In the genomic region with DNA sequence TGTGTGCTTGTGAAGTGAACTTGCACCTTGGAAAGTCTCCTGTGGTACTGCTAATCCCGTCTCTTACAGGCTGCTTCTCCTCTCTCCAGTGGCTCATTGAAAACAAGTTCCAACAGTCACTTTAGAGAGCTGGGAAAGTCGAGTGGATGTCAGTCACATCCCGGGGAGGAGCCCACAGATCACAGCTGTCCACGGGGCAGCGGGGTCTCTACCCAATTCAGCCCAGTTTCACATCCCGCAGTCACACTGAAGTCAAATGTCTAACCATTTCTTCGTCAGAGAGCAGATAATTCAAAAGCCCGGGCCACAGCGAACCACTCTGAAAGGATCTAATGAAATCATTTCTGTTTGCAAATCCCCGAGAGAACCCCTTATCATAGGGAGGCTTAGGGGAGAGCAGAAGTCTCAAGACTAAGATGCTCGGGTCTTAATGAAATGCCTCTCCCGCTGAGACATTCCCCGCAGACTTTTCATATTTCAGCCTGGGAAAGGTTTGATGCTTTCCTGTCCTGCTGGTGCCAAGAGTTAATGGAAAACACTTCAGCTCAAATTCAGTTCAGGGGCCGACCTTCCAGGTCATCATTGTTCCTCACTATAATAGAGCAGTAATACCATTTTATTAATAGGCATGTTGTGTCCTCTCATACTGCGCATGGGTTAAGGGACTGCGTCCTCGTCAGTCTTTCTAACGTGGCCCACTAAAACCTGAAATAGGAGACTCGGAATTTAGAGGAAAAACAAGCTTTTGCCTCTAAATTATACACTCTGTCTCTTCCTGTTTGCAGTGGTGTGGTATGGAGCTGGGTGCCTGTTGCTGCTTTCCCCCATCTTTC, we compare ENCODE assay signal across 14 mouse cellular contexts. TPM values are rescaled to one million over a fixed set of nuclear protein-coding genes. Genes with fewer than 3 reads are reported as not detected.
DNase-seq lines count a peak whose midpoint lies in the region; ATAC-seq and TF ChIP-seq lines count a peak whose summit lies in the region.
"Had no signal": no experiment of that assay in that cellular context is flagged by ENCODE, and none has a peak within 500 bp of the region (broad histone marks: within the 10 kb centered on the region; RNA-seq: fewer than 3 reads in every experiment).

No protein-coding gene starts in this region.

- no peak for TF ChIP-seq CTCF in kidney, adult 2 months (conservative IDR thresholded peaks at IDR 0.05; ENCODE audit: insufficient read depth, insufficient read length, low read depth, low read length)
- TF ChIP-seq CTCF in lung, postnatal 0 days (IDR thresholded peaks at IDR 0.05): no peak

- TF ChIP-seq EP300 in lung, postnatal 0 days (IDR thresholded peaks at IDR 0.05): no peak

- peak overlapping the region; percentile 46 for H3K4me2 ChIP-seq in heart, embryonic 13.5 days
- peak overlapping the region; percentile 16 for H3K4me2 ChIP-seq in embryonic facial prominence, embryonic 15.5 days (replicated peaks)
- peak overlapping the region; percentile 26 for H3K4me2 ChIP-seq in hindbrain, embryonic 15.5 days
- H3K4me2 ChIP-seq in midbrain, embryonic 15.5 days: peak overlapping the region; percentile 30
- H3K4me2 ChIP-seq in lung, postnatal 0 days (replicated peaks; ENCODE audit: low read depth, low read length): no peak overlapping the region

- H3K4me1 ChIP-seq in heart, embryonic 13.5 days: peaks cover 6% of the 10 kb centered on the region
- H3K4me1 ChIP-seq in embryonic facial prominence, embryonic 15.5 days: peaks cover 11% of the 10 kb centered on the region
- H3K4me1 ChIP-seq in hindbrain, embryonic 15.5 days (replicated peaks): peaks cover 8% of the 10 kb centered on the region
- peaks cover 10% of the 10 kb centered on the region for H3K4me1 ChIP-seq in midbrain, embryonic 15.5 days
- H3K4me1 ChIP-seq in kidney, adult 2 months (ENCODE audit: control insufficient read depth, insufficient read depth, low read length): no peaks in the 10 kb centered on the region
- no peaks in the 10 kb centered on the region for H3K4me1 ChIP-seq in lung, postnatal 0 days (ENCODE audit: insufficient read depth, low read depth, low read length)

- H3K9me3 ChIP-seq in heart, embryonic 13.5 days: peaks cover 16% of the 10 kb centered on the region; the same call in 1 of the 2 replicates
- H3K9me3 ChIP-seq in embryonic facial prominence, embryonic 15.5 days (replicated peaks): no peaks in the 10 kb centered on the region; the same call in 1 of the 2 replicates
- no peaks in the 10 kb centered on the region for H3K9me3 ChIP-seq in hindbrain, embryonic 15.5 days
- peaks cover 3% of the 10 kb centered on the region; the same call in 1 of the 2 replicates for H3K9me3 ChIP-seq in midbrain, embryonic 15.5 days
- no peaks in the 10 kb centered on the region for H3K9me3 ChIP-seq in lung, postnatal 0 days (ENCODE audit: low read length)

- H3K27me3 ChIP-seq in heart, embryonic 13.5 days (replicated peaks): no peaks in the 10 kb centered on the region
- no peaks in the 10 kb centered on the region for H3K27me3 ChIP-seq in embryonic facial prominence, embryonic 15.5 days
- no peaks in the 10 kb centered on the region for H3K27me3 ChIP-seq in hindbrain, embryonic 15.5 days
- H3K27me3 ChIP-seq in midbrain, embryonic 15.5 days (replicated peaks): no peaks in the 10 kb centered on the region; the same call in 1 of the 2 replicates
- no peaks in the 10 kb centered on the region for H3K27me3 ChIP-seq in kidney, adult 2 months (replicated peaks; ENCODE audit: control insufficient read depth, insufficient read depth, low read length)
- H3K27me3 ChIP-seq in lung, postnatal 0 days (replicated peaks; ENCODE audit: insufficient read depth, low read length): no peaks in the 10 kb centered on the region
- H3K27me3 ChIP-seq: Patski had no signal

- H3K36me3 ChIP-seq in heart, embryonic 13.5 days: no peaks in the 10 kb centered on the region
- no peaks in the 10 kb centered on the region for H3K36me3 ChIP-seq in embryonic facial prominence, embryonic 15.5 days
- H3K36me3 ChIP-seq in hindbrain, embryonic 15.5 days: no peaks in the 10 kb centered on the region
- H3K36me3 ChIP-seq in midbrain, embryonic 15.5 days (replicated peaks): no peaks in the 10 kb centered on the region
- H3K36me3 ChIP-seq in kidney, adult 2 months (ENCODE audit: control insufficient read depth, insufficient read depth, low read length): no peaks in the 10 kb centered on the region
- H3K36me3 ChIP-seq in lung, postnatal 0 days (ENCODE audit: insufficient read depth, low read length): no peaks in the 10 kb centered on the region

- TF ChIP-seq POLR2A in kidney, adult 2 months (IDR thresholded peaks at IDR 0.05; ENCODE audit: low read depth, low read length): no peak

- ATAC-seq in heart, embryonic 13.5 days (ENCODE audit: extremely low read depth, insufficient number of reproducible peaks, low FRiP score, low TSS enrichment): no peak
- ATAC-seq in embryonic facial prominence, embryonic 15.5 days (ENCODE audit: insufficient number of reproducible peaks, low FRiP score, low TSS enrichment, low read depth): no peak
- no peak for ATAC-seq in hindbrain, embryonic 15.5 days (ENCODE audit: low FRiP score, low read depth)
- peak; percentile 72 for ATAC-seq in midbrain, embryonic 15.5 days (replicated peaks)
- ATAC-seq in lung, postnatal 0 days: no peak
- ATAC-seq: Patski had no signal

- 0 out of 2 replicates have a peak overlapping the region, but pooled peaks have one; percentile 16 for H3K27ac ChIP-seq in heart, embryonic 13.5 days (replicated peaks)
- H3K27ac ChIP-seq in embryonic facial prominence, embryonic 15.5 days (replicated peaks): peak overlapping the region; percentile 71
- no peak overlapping the region for H3K27ac ChIP-seq in hindbrain, embryonic 15.5 days (replicated peaks)
- H3K27ac ChIP-seq in midbrain, embryonic 15.5 days: no peak overlapping the region
- H3K27ac ChIP-seq in kidney, adult 2 months (ENCODE audit: insufficient read depth, low read depth, low read length): no peak overlapping the region
- no peak overlapping the region for H3K27ac ChIP-seq in lung, postnatal 0 days (ENCODE audit: low read length)

- H3K9ac ChIP-seq in heart, embryonic 13.5 days: 0 out of 2 replicates have a peak overlapping the region, but pooled peaks have one; percentile 19
- H3K9ac ChIP-seq in embryonic facial prominence, embryonic 15.5 days: no peak overlapping the region
- H3K9ac ChIP-seq in hindbrain, embryonic 15.5 days: no peak overlapping the region
- no peak overlapping the region for H3K9ac ChIP-seq in midbrain, embryonic 15.5 days
- no peak overlapping the region for H3K9ac ChIP-seq in lung, postnatal 0 days (replicated peaks; ENCODE audit: low read depth)

- H3K4me3 ChIP-seq in heart, embryonic 13.5 days: no peak overlapping the region
- no peak overlapping the region for H3K4me3 ChIP-seq in embryonic facial prominence, embryonic 15.5 days (replicated peaks)
- no peak overlapping the region for H3K4me3 ChIP-seq in hindbrain, embryonic 15.5 days
- H3K4me3 ChIP-seq in midbrain, embryonic 15.5 days: no peak overlapping the region
- no peak overlapping the region for H3K4me3 ChIP-seq in kidney, adult 2 months (ENCODE audit: insufficient read depth, low read depth, low read length)
- H3K4me3 ChIP-seq in lung, postnatal 0 days (ENCODE audit: low read depth, low read length): no peak overlapping the region

- WGBS in heart, embryonic 13.5 days: 31% methylated on average over 19 of the region's 19 CpGs
- 12% methylated on average over 19 of the region's 19 CpGs for WGBS in embryonic facial prominence, embryonic 15.5 days
- 14% methylated on average over 19 of the region's 19 CpGs for WGBS in hindbrain, embryonic 15.5 days
- WGBS in midbrain, embryonic 15.5 days: 7% methylated on average over 19 of the region's 19 CpGs
- WGBS in kidney, adult 2 months: 50% methylated on average over 19 of the region's 19 CpGs
- WGBS in lung, postnatal 0 days: 37% methylated on average over 19 of the region's 19 CpGs

- no peak for DNase-seq in heart, adult 11 months
- DNase-seq in kidney, adult 2 months: no peak
- no peak for DNase-seq in lung, postnatal 0 days (ENCODE audit: low spot score)
- DNase-seq in liver: no peak
- DNase-seq: adrenal gland, postnatal 14 days; cerebellum, adult 11-12 months; kidney, postnatal 36 days; lung, adult 2 months; right cerebral cortex, adult 18-20 months had no signal

RNA-seq across cellular contexts. Expression of a gene that starts 20.7 kb away (rescaled TPM):
- 26.2 and 30.3 TPM in 2 replicates for polyA plus RNA-seq in heart, embryonic 13.5 days (2015; fragmentation: Nextera tagmentation; extraction: Ambion mirVana)
- 236 and 242 TPM in 2 replicates for polyA plus RNA-seq in embryonic facial prominence, embryonic 15.5 days (2015; fragmentation: Nextera tagmentation; extraction: Ambion mirVana)
- polyA plus RNA-seq in hindbrain, embryonic 15.5 days (2015; fragmentation: Nextera tagmentation; extraction: Ambion mirVana): 24.8 and 28.7 TPM in 2 replicates
- 15.1 and 23.1 TPM in 2 replicates for polyA plus RNA-seq in midbrain, embryonic 15.5 days (2015; fragmentation: Nextera tagmentation; extraction: Ambion mirVana)
- polyA plus RNA-seq in kidney, adult 2 months (2012; rRNA removed): 31.1 and 53.9 TPM in 2 replicates
- polyA plus RNA-seq in lung, postnatal 0 days (2015; fragmentation: Nextera tagmentation; extraction: Ambion mirVana): 20.3 and 22.5 TPM in 2 replicates

Comparison
In these comparisons a context has a peak if more than half of its experiments do, and no peak if none do; other contexts are left out.
1. H3K27ac ChIP-seq: peak in heart, embryonic 13.5 days (single experiment) and embryonic facial prominence, embryonic 15.5 days (single experiment); none in hindbrain, embryonic 15.5 days (single experiment), midbrain, embryonic 15.5 days (single experiment), kidney, adult 2 months (single experiment) and lung, postnatal 0 days (single experiment).